Mouse (Mus musculus) heart, embryonic 11.5 days (tissue): ENCODE data around the gene Akap2. TPM values are rescaled to one million over a fixed set of nuclear protein-coding genes. Genes with fewer than 3 reads are reported as not detected.
"Not testable (repeated sequence)": the region's sequence is repeated elsewhere in the genome, so short reads cannot be mapped to it uniquely, and the experiment has no call there.

Experiments used
- ATAC-seq: fragments of 200-750 bp; cut with Nextera tagmentation; replicated peaks from 2 replicates; pipeline ENCODE4 v1.8.0; 2017; ENCODE audit warnings: moderate library complexity; ENCODE audit not compliant: insufficient number of reproducible peaks, low FRiP score, low TSS enrichment
- H3K27ac ChIP-seq: fragments of 300-500 bp; sonication (generic); 2 replicates; pipeline ENCODE4 v1.5.1; 2014; ENCODE audit warnings: mild to moderate bottlenecking, low read depth, low read length
- H3K27me3 ChIP-seq: fragments of 300-500 bp; sonication (generic); 2 replicates; pipeline ENCODE4 v1.6.1; 2014; ENCODE audit warnings: mild to moderate bottlenecking, low read length, mixed read lengths; ENCODE audit not compliant: control insufficient read depth, insufficient read depth
- H3K36me3 ChIP-seq: fragments of 300-500 bp; sonication (generic); 2 replicates; pipeline ENCODE4 v1.6.1; 2014; ENCODE audit warnings: mild to moderate bottlenecking, low read length, moderate library complexity, mixed read lengths; ENCODE audit not compliant: control insufficient read depth, insufficient read depth
- H3K4me1 ChIP-seq: fragments of 300-500 bp; sonication (generic); 2 replicates; pipeline ENCODE4 v1.6.1; 2014; ENCODE audit warnings: low read length; ENCODE audit not compliant: control insufficient read depth, insufficient read depth
- H3K4me2 ChIP-seq: fragments of 300-500 bp; sonication (generic); 2 replicates; pipeline ENCODE4 v1.6.1; 2014; ENCODE audit warnings: mild to moderate bottlenecking, moderate library complexity
- H3K4me3 ChIP-seq: fragments of 300-500 bp; sonication (generic); 2 replicates; pipeline ENCODE4 v1.5.1; 2014; ENCODE audit warnings: low read depth, low read length
- H3K9ac ChIP-seq: fragments of 300-500 bp; sonication (generic); 2 replicates; pipeline ENCODE4 v1.6.1; 2014; ENCODE audit warnings: mild to moderate bottlenecking, low read depth, low read length, moderate library complexity
- H3K9me3 ChIP-seq: fragments of 300-500 bp; sonication (generic); replicated peaks from 2 replicates; pipeline ENCODE4 v1.6.1; 2016; ENCODE audit warnings: low read length; ENCODE audit not compliant: control insufficient read depth
- whole genome bisulfite sequencing: fragments of 180-500 bp; shearing (Covaris S2); extraction: QIAGEN DNeasy Blood & Tissue Kit; methylation state at CpG from one replicate; pipeline ENCODE4 v1.1.7; 2014; ENCODE audit not compliant: insufficient replicate concordance; 5-methylcytosine and 5-hydroxymethylcytosine counted together
- polyA plus RNA-seq: library from polyadenylated mRNA; unstranded; fragments of >200 nt; fragmentation: Nextera tagmentation; extraction: Ambion mirVana; gene quantifications from 2 replicates; pipeline ENCODE4 v1.2.1, GENCODE M21; 2014

The Akap2 gene
- polyA plus RNA-seq, 1 experiment from 2014 or later: 45.9 TPM

GRCm38 (mm10) chr4:57888246-57888645 is 170.8 kb downstream of the Akap2 start:
- no peak overlapping the region for H3K4me2 ChIP-seq
- peaks cover 30% of the 10 kb centered on the region for H3K4me1 ChIP-seq
- 89% methylated on average over 2 of the region's 2 CpGs for WGBS
- H3K9ac ChIP-seq: no peak overlapping the region
- ATAC-seq: no peak
- no peak overlapping the region for H3K27ac ChIP-seq
- no peak overlapping the region for H3K4me3 ChIP-seq
- peaks cover 3% of the 10 kb centered on the region; the same call in 1 of the 2 replicates for H3K36me3 ChIP-seq
- H3K27me3 ChIP-seq: no peaks in the 10 kb centered on the region
- H3K9me3 ChIP-seq: no peaks in the 10 kb centered on the region

- not testable (repeated sequence) for H3K27me3 ChIP-seq, H3K4me3 ChIP-seq, H3K9ac ChIP-seq, H3K9me3 ChIP-seq, H3K27ac ChIP-seq, ATAC-seq, H3K4me2 ChIP-seq, H3K36me3 ChIP-seq
- 87% methylated on average over 1 of the region's 1 CpGs for WGBS
- H3K4me1 ChIP-seq: peaks cover 23% of the 10 kb centered on the region
Measured at GRCm38 (mm10) chr4:57888978-57889377, 171.5 kb downstream of the Akap2 start.

GRCm38 (mm10) chr4:57889773-57890172 is 172.3 kb downstream of the Akap2 start:
- 90% methylated on average over 8 of the region's 8 CpGs for WGBS

DNA sequence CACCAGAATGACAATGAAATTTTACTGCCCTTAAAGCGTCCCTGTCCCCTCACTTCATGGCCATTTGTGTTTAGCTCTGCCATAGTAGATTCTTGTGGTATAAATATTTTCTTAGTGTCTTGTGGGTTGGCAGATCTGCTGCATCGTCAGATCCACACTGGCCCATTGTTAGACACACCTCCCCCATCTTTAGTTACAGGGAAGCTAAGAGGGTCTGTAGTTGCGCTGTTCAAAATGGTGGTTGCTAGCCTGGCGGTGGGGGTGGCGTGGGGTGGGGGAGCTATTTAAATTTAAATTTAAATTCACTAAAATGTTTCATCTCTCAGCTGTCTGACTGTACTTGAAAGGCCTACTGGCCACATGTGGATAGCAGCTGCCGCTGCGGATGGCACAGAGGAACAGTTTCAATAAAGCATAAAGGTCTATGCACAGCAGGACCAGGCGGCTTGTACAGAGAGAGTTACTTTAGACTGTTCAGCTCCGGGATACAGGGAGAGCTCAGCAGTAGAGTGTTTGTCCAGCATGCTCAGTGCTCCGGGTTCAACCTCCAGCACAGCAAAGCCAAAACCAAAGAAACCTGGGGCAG is 174.6 kb downstream of the Akap2 start:
- ATAC-seq: no peak
- peaks cover 3% of the 10 kb centered on the region; the same call in 1 of the 2 replicates for H3K36me3 ChIP-seq
- H3K9ac ChIP-seq: no peak overlapping the region
- no peak overlapping the region for H3K27ac ChIP-seq
- no peak overlapping the region for H3K4me3 ChIP-seq
- H3K27me3 ChIP-seq: no peaks in the 10 kb centered on the region
- 87% methylated on average over 10 of the region's 10 CpGs for WGBS
- no peaks in the 10 kb centered on the region for H3K9me3 ChIP-seq
- no peak overlapping the region for H3K4me2 ChIP-seq
- H3K4me1 ChIP-seq: peaks cover 9% of the 10 kb centered on the region; the same call in 1 of the 2 replicates

More at GRCm38 (mm10) chr4:57889773-57890172, 172.3 kb downstream of the Akap2 start:
- Histone ChIP-seq H3K9ac (no peak overlapping the region), H3K36me3 (peaks cover 3% of the 10 kb centered on the region; the same call in 1 of the 2 replicates), H3K4me1 (peaks cover 17% of the 10 kb centered on the region), H3K9me3 (no peaks in the 10 kb centered on the region), H3K27me3 (no peaks in the 10 kb centered on the region), H3K4me3 (no peak overlapping the region), H3K27ac (no peak overlapping the region), H3K4me2 (no peak overlapping the region)
- ATAC-seq: no peak

GRCm38 (mm10) chr4:57895140-57895539 is 177.7 kb downstream of the Akap2 start:
- ATAC-seq: no peak
- H3K4me1 ChIP-seq: peaks cover 6% of the 10 kb centered on the region; the same call in 1 of the 2 replicates
- no peak overlapping the region for H3K9ac ChIP-seq
- H3K27ac ChIP-seq: peak overlapping the region; percentile 3; the same call in 1 of the 2 replicates
- no peak overlapping the region for H3K4me3 ChIP-seq
- H3K36me3 ChIP-seq: peaks cover 3% of the 10 kb centered on the region; the same call in 1 of the 2 replicates
- no peaks in the 10 kb centered on the region for H3K9me3 ChIP-seq
- H3K4me2 ChIP-seq: no peak overlapping the region
- 50% methylated on average over 5 of the region's 5 CpGs for WGBS
- H3K27me3 ChIP-seq: no peaks in the 10 kb centered on the region

- Histone ChIP-seq H3K4me1 (peaks cover 6% of the 10 kb centered on the region; the same call in 1 of the 2 replicates), H3K36me3 (peaks cover 3% of the 10 kb centered on the region; the same call in 1 of the 2 replicates), H3K4me3 (no peak overlapping the region), H3K27me3 (no peaks in the 10 kb centered on the region), H3K9me3 (no peaks in the 10 kb centered on the region), H3K27ac (no peak overlapping the region), H3K4me2 (no peak overlapping the region), H3K9ac (no peak overlapping the region)
- 52% methylated on average over 6 of the region's 6 CpGs for WGBS
- no peak for ATAC-seq
Measured at GRCm38 (mm10) chr4:57895902-57896301, 178.4 kb downstream of the Akap2 start.

GRCm38 (mm10) chr4:57896631-57897030 is 179.2 kb downstream of the Akap2 start:
- H3K27ac ChIP-seq: no peak overlapping the region
- ATAC-seq: no peak
- H3K27me3 ChIP-seq: no peaks in the 10 kb centered on the region
- no peaks in the 10 kb centered on the region for H3K9me3 ChIP-seq
- 87% methylated on average over 3 of the region's 3 CpGs for WGBS
- H3K4me1 ChIP-seq: peaks cover 6% of the 10 kb centered on the region; the same call in 1 of the 2 replicates
- H3K36me3 ChIP-seq: peaks cover 3% of the 10 kb centered on the region; the same call in 1 of the 2 replicates
- no peak overlapping the region for H3K4me2 ChIP-seq
- no peak overlapping the region for H3K9ac ChIP-seq
- no peak overlapping the region for H3K4me3 ChIP-seq

DNA sequence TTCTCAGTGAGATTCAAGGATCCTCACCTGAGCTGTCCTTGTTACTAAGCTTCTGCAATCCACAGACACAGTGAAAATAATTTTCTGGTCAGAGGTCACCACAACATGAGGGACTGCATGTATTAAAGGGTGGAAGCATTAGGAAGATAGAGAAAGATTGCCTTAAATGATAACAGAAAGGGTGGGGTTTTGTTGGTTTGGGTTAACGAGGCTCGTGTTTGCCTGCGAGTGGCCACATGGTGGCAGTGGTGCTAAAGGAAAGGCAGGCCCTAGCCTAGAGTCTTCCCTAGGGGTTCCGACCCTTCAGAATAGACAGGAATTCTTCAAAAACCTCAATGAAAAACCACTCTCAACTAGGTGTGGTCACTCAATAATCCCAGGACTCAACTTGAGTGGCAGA is 183.8 kb downstream of the Akap2 start:
- Histone ChIP-seq H3K36me3 (no peaks in the 10 kb centered on the region), H3K9ac (no peak overlapping the region), H3K27me3 (no peaks in the 10 kb centered on the region), H3K4me1 (no peaks in the 10 kb centered on the region), H3K9me3 (no peaks in the 10 kb centered on the region), H3K4me3 (no peak overlapping the region), H3K4me2 (no peak overlapping the region), H3K27ac (no peak overlapping the region)
- no peak for ATAC-seq
- 14% methylated on average over 4 of the region's 4 CpGs for WGBS

GRCm38 (mm10) chr4:57902619-57903018 is 185.2 kb downstream of the Akap2 start:
- Histone ChIP-seq H3K4me2 (no peak overlapping the region), H3K4me1 (no peaks in the 10 kb centered on the region), H3K36me3 (no peaks in the 10 kb centered on the region), H3K4me3 (no peak overlapping the region), H3K27me3 (no peaks in the 10 kb centered on the region), H3K9me3 (no peaks in the 10 kb centered on the region), H3K27ac (no peak overlapping the region), H3K9ac (no peak overlapping the region)
- WGBS: 81% methylated on average over 5 of the region's 5 CpGs
- ATAC-seq: no peak
